Mouse (Mus musculus) midbrain, embryonic 12.5 days (tissue): Measurements from ENCODE around the gene Syne1. TPM values are rescaled to one million over a fixed set of nuclear protein-coding genes. Genes with fewer than 3 reads are reported as not detected.

ENCODE experiments used
- ATAC-seq: fragments of 200-750 bp; cut with Nextera tagmentation; 2 replicates; pipeline ENCODE4 v1.8.0; 2017; ENCODE audit warnings: low read depth, moderate TSS enrichment, moderate library complexity; ENCODE audit not compliant: low FRiP score
- H3K27ac ChIP-seq: fragments of 300-500 bp; sonication (generic); replicated peaks from 2 replicates; pipeline ENCODE4 v1.5.1; 2016; ENCODE audit warnings: mild to moderate bottlenecking
- H3K27me3 ChIP-seq: fragments of 300-500 bp; sonication (generic); 2 replicates; pipeline ENCODE4 v1.6.1; 2016; ENCODE audit warnings: mild to moderate bottlenecking
- H3K36me3 ChIP-seq: fragments of 300-500 bp; sonication (generic); 2 replicates; pipeline ENCODE4 v1.6.1; 2016
- H3K4me1 ChIP-seq: fragments of 300-500 bp; sonication (generic); 2 replicates; pipeline ENCODE4 v1.6.1; 2016
- H3K4me2 ChIP-seq: fragments of 300-500 bp; sonication (generic); replicated peaks from 2 replicates; pipeline ENCODE4 v1.6.1; 2016; ENCODE audit warnings: mild to moderate bottlenecking, moderate library complexity
- H3K4me3 ChIP-seq: fragments of 300-500 bp; sonication (generic); 2 replicates; pipeline ENCODE4 v1.5.1; 2016; ENCODE audit warnings: mild to moderate bottlenecking
- H3K9ac ChIP-seq: fragments of 300-500 bp; sonication (generic); replicated peaks from 2 replicates; pipeline ENCODE4 v1.6.1; 2016; ENCODE audit warnings: mild to moderate bottlenecking, moderate library complexity
- H3K9me3 ChIP-seq: fragments of 300-500 bp; sonication (generic); 2 replicates; pipeline ENCODE4 v1.6.1; 2016; ENCODE audit warnings: mild to moderate bottlenecking
- WGBS: fragments of 180-500 bp; shearing (Covaris S2); methylation state at CpG from one replicate; pipeline ENCODE4 v1.1.7; 2016; 5-methylcytosine and 5-hydroxymethylcytosine counted together
- polyA plus RNA-seq: library from polyadenylated mRNA; unstranded; fragments of >200 nt; fragmentation: Nextera tagmentation; extraction: Ambion mirVana; gene quantifications from 2 replicates; pipeline ENCODE4 v1.2.1, GENCODE M21; 2016

The Syne1 gene
- polyA plus RNA-seq, 1 experiment from 2014 or later: 6.0 TPM

GRCm38 (mm10) chr10:5381536-5381935 is 169.7 kb downstream of the Syne1 start:
- no peak overlapping the region for H3K9ac ChIP-seq
- no peak for ATAC-seq
- H3K9me3 ChIP-seq: no peaks in the 10 kb centered on the region
- no peaks in the 10 kb centered on the region for H3K4me1 ChIP-seq
- no peaks in the 10 kb centered on the region for H3K27me3 ChIP-seq
- no peak overlapping the region for H3K4me3 ChIP-seq
- WGBS: 91% methylated on average over 4 of the region's 4 CpGs
- H3K36me3 ChIP-seq: no peaks in the 10 kb centered on the region
- no peak overlapping the region for H3K27ac ChIP-seq
- H3K4me2 ChIP-seq: no peak overlapping the region

GRCm38 (mm10) chr10:5378969-5379368 is 172.3 kb downstream of the Syne1 start:
- Histone ChIP-seq H3K4me1 (no peaks in the 10 kb centered on the region), H3K4me3 (no peak overlapping the region), H3K9ac (no peak overlapping the region), H3K36me3 (no peaks in the 10 kb centered on the region), H3K4me2 (no peak overlapping the region), H3K27ac (no peak overlapping the region), H3K9me3 (no peaks in the 10 kb centered on the region), H3K27me3 (no peaks in the 10 kb centered on the region)
- no peak for ATAC-seq
- 79% methylated on average over 2 of the region's 2 CpGs for WGBS

- H3K27ac ChIP-seq: no peak overlapping the region
- WGBS: 87% methylated on average over 4 of the region's 4 CpGs
- no peak overlapping the region for H3K4me2 ChIP-seq
- H3K9me3 ChIP-seq: no peaks in the 10 kb centered on the region
- no peaks in the 10 kb centered on the region for H3K4me1 ChIP-seq
- no peak overlapping the region for H3K4me3 ChIP-seq
- ATAC-seq: no peak; the same call in 1 of the 2 replicates
- no peaks in the 10 kb centered on the region for H3K36me3 ChIP-seq
- no peak overlapping the region for H3K9ac ChIP-seq
- H3K27me3 ChIP-seq: no peaks in the 10 kb centered on the region
These were observed 181.7 kb downstream of the Syne1 start for GRCm38 (mm10) chr10:5369599-5369998.

GRCm38 (mm10) chr10:5368266-5368665 is 183.0 kb downstream of the Syne1 start:
- no peaks in the 10 kb centered on the region for H3K27me3 ChIP-seq
- no peaks in the 10 kb centered on the region for H3K36me3 ChIP-seq
- no peaks in the 10 kb centered on the region for H3K9me3 ChIP-seq
- ATAC-seq: no peak
- no peaks in the 10 kb centered on the region for H3K4me1 ChIP-seq
- no peak overlapping the region for H3K9ac ChIP-seq
- H3K4me3 ChIP-seq: no peak overlapping the region
- WGBS: 85% methylated on average over 6 of the region's 6 CpGs
- H3K4me2 ChIP-seq: no peak overlapping the region
- no peak overlapping the region for H3K27ac ChIP-seq

- Histone ChIP-seq H3K4me2 (no peak overlapping the region), H3K27me3 (no peaks in the 10 kb centered on the region), H3K27ac (no peak overlapping the region), H3K9ac (no peak overlapping the region), H3K36me3 (no peaks in the 10 kb centered on the region), H3K4me1 (no peaks in the 10 kb centered on the region), H3K9me3 (no peaks in the 10 kb centered on the region), H3K4me3 (no peak overlapping the region)
- ATAC-seq: no peak
- 76% methylated on average over 12 of the region's 12 CpGs for WGBS
These were observed 183.7 kb downstream of the Syne1 start for GRCm38 (mm10) chr10:5367465-5368011.

- no peak overlapping the region for H3K27ac ChIP-seq
- WGBS: 61% methylated on average over 7 of the region's 7 CpGs
- no peaks in the 10 kb centered on the region for H3K36me3 ChIP-seq
These were observed 190.7 kb downstream of the Syne1 start for GRCm38 (mm10) chr10:5360560-5360959.

GRCm38 (mm10) chr10:5356614-5357013 is 194.7 kb downstream of the Syne1 start:
- Histone ChIP-seq H3K27ac (no peak overlapping the region), H3K27me3 (no peaks in the 10 kb centered on the region), H3K4me3 (no peak overlapping the region), H3K9me3 (no peaks in the 10 kb centered on the region), H3K4me2 (no peak overlapping the region), H3K36me3 (no peaks in the 10 kb centered on the region), H3K4me1 (no peaks in the 10 kb centered on the region), H3K9ac (no peak overlapping the region)
- 86% methylated on average over 5 of the region's 5 CpGs for WGBS
- no peak for ATAC-seq

More at GRCm38 (mm10) chr10:5360560-5360959, 190.7 kb downstream of the Syne1 start:
- no peaks in the 10 kb centered on the region for H3K9me3 ChIP-seq
- no peaks in the 10 kb centered on the region for H3K4me1 ChIP-seq
- no peak overlapping the region for H3K9ac ChIP-seq
- ATAC-seq: no peak
- H3K27me3 ChIP-seq: no peaks in the 10 kb centered on the region
- no peak overlapping the region for H3K4me2 ChIP-seq
- no peak overlapping the region for H3K4me3 ChIP-seq

- Histone ChIP-seq H3K4me2 (no peak overlapping the region), H3K9me3 (no peaks in the 10 kb centered on the region), H3K4me3 (no peak overlapping the region), H3K4me1 (no peaks in the 10 kb centered on the region), H3K9ac (no peak overlapping the region), H3K36me3 (no peaks in the 10 kb centered on the region), H3K27ac (no peak overlapping the region), H3K27me3 (no peaks in the 10 kb centered on the region)
- 91% methylated on average over 1 of the region's 1 CpGs for WGBS
- no peak for ATAC-seq
These were observed 197.9 kb downstream of the Syne1 start for GRCm38 (mm10) chr10:5353390-5353789.

- Histone ChIP-seq H3K4me2 (no peak overlapping the region), H3K36me3 (no peaks in the 10 kb centered on the region), H3K27me3 (no peaks in the 10 kb centered on the region), H3K4me1 (no peaks in the 10 kb centered on the region), H3K9me3 (no peaks in the 10 kb centered on the region), H3K9ac (no peak overlapping the region), H3K27ac (no peak overlapping the region), H3K4me3 (no peak overlapping the region)
- WGBS: 70% methylated on average over 1 of the region's 1 CpGs
- ATAC-seq: no peak
These were observed 204.4 kb downstream of the Syne1 start for GRCm38 (mm10) chr10:5346911-5347310.

- Histone ChIP-seq H3K9me3 (no peaks in the 10 kb centered on the region), H3K36me3 (no peaks in the 10 kb centered on the region), H3K27ac (no peak overlapping the region), H3K4me1 (no peaks in the 10 kb centered on the region), H3K4me2 (no peak overlapping the region), H3K9ac (no peak overlapping the region), H3K27me3 (no peaks in the 10 kb centered on the region), H3K4me3 (no peak overlapping the region)
- ATAC-seq: no peak
- WGBS: 53% methylated on average over 4 of the region's 4 CpGs
These were observed 208.1 kb downstream of the Syne1 start for GRCm38 (mm10) chr10:5343211-5343610.

- Histone ChIP-seq H3K27me3 (no peaks in the 10 kb centered on the region), H3K4me2 (no peak overlapping the region), H3K36me3 (no peaks in the 10 kb centered on the region), H3K4me1 (no peaks in the 10 kb centered on the region), H3K9me3 (no peaks in the 10 kb centered on the region), H3K9ac (no peak overlapping the region), H3K4me3 (no peak overlapping the region), H3K27ac (no peak overlapping the region)
- ATAC-seq: no peak
These were observed 214.9 kb downstream of the Syne1 start for GRCm38 (mm10) chr10:5336394-5336793.

- Histone ChIP-seq H3K27ac (no peak overlapping the region), H3K4me2 (no peak overlapping the region), H3K36me3 (no peaks in the 10 kb centered on the region), H3K27me3 (no peaks in the 10 kb centered on the region), H3K4me1 (no peaks in the 10 kb centered on the region), H3K9ac (no peak overlapping the region), H3K9me3 (no peaks in the 10 kb centered on the region), H3K4me3 (no peak overlapping the region)
- 89% methylated on average over 5 of the region's 5 CpGs for WGBS
- no peak for ATAC-seq
These were observed 218.5 kb downstream of the Syne1 start for GRCm38 (mm10) chr10:5332801-5333200.

GRCm38 (mm10) chr10:5326716-5327115 is 224.6 kb downstream of the Syne1 start:
- Histone ChIP-seq H3K4me2 (no peak overlapping the region), H3K9me3 (no peaks in the 10 kb centered on the region), H3K4me1 (no peaks in the 10 kb centered on the region), H3K36me3 (no peaks in the 10 kb centered on the region), H3K27ac (no peak overlapping the region), H3K27me3 (no peaks in the 10 kb centered on the region), H3K4me3 (no peak overlapping the region), H3K9ac (no peak overlapping the region)
- no peak for ATAC-seq
- WGBS: 75% methylated on average over 9 of the region's 9 CpGs
